ENCODE assay signal across 14 mouse cellular contexts in the genomic region with DNA sequence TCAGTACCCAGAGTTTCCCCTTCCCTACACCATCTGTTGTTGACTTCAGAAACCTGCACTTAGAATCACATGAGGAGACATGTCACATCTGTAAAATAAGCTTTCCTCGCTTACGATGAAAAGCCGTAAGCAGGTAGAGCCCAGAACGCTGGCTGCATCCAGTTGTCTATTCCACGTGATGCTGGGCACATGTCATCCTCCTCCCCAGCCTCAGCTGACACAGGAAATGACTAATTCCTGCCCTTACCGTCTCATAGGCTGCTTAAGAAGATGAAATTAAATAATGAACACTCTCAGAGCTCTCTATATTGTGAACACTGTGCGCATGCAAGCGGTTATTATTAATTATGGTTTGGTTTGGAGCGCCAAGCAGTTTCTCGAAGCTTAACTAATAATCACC.
"Had no signal": no experiment of that assay in that cellular context is flagged by ENCODE, and none has a peak within 500 bp of the region (broad histone marks: within the 10 kb centered on the region; RNA-seq: fewer than 3 reads in every experiment).

No protein-coding gene starts in this region.

- ATAC-seq: midbrain, embryonic 15.5 days had no signal

- H3K27me3 ChIP-seq: kidney, embryonic 15.5 days; liver, embryonic 13.5 days; midbrain, embryonic 15.5 days had no signal

- H3K4me1 ChIP-seq: kidney, embryonic 15.5 days; liver, embryonic 13.5 days; midbrain, embryonic 15.5 days had no signal

- H3K4me3 ChIP-seq: kidney, embryonic 15.5 days; left cerebral cortex, adult 2 months; liver, embryonic 13.5 days; midbrain, embryonic 15.5 days; myocyte had no signal

- H3K4me2 ChIP-seq: kidney, embryonic 15.5 days; liver, embryonic 13.5 days; midbrain, embryonic 11.5 days; midbrain, embryonic 15.5 days had no signal

- H3K9ac ChIP-seq: kidney, embryonic 15.5 days; liver, embryonic 13.5 days; midbrain, embryonic 15.5 days had no signal

- H3K27ac ChIP-seq: kidney, embryonic 15.5 days; left cerebral cortex, adult 2 months; liver, embryonic 13.5 days; midbrain, embryonic 15.5 days had no signal

- DNase-seq: kidney, adult 8-10 months; kidney, postnatal 10 days; layer of hippocampus, postnatal 36 days; liver, embryonic 13.5 days; lung, adult 2 months; lung, postnatal 14 days; lung, postnatal 4 days; thymus, adult 18-20 months; thymus, postnatal 36 days had no signal

- H3K36me3 ChIP-seq: kidney, embryonic 15.5 days; liver, embryonic 13.5 days; midbrain, embryonic 15.5 days had no signal

- H3K9me3 ChIP-seq: kidney, embryonic 15.5 days; midbrain, embryonic 15.5 days had no signal
